Mouse (Mus musculus): Measurements from ENCODE around the gene Sh3rf1. TPM values are rescaled to one million over a fixed set of nuclear protein-coding genes. Genes with fewer than 3 reads are reported as not detected.

The Sh3rf1 gene
- polyA plus RNA-seq, 2 experiments, result 8.8 to 12.8 TPM

- Histone ChIP-seq H3K9ac (ENCODE audit: low read depth, low read length, severe bottlenecking) (no peak overlapping the region), H3K27ac (replicated peaks; ENCODE audit: low read depth, low read length) (no peak overlapping the region), H3K9me3 (ENCODE audit: control insufficient read depth, low read length) (no peaks in the 10 kb centered on the region), H3K4me3 (replicated peaks; ENCODE audit: low read length) (no peak overlapping the region), H3K4me2 (replicated peaks; ENCODE audit: low read depth, low read length, severe bottlenecking) (no peak overlapping the region), H3K36me3 (ENCODE audit: control insufficient read depth, insufficient read depth, low read length) (peaks cover 4% of the 10 kb centered on the region; the same call in 1 of the 2 replicates), H3K4me1 (ENCODE audit: control insufficient read depth, insufficient read depth, low read length) (peaks cover 28% of the 10 kb centered on the region), H3K27me3 (ENCODE audit: control insufficient read depth, insufficient read depth, low read length) (no peaks in the 10 kb centered on the region)
- ATAC-seq (ENCODE audit: low FRiP score, low read depth), result no peak
- WGBS, result 39% methylated on average over 10 of the region's 10 CpGs
- DNase-seq (ENCODE audit: low spot score), result no peak
- no peak for TF ChIP-seq POLR2A (IDR thresholded peaks at IDR 0.05; ENCODE audit: borderline replicate concordance, extremely low read depth, insufficient read depth, insufficient read length)
These were observed 100.8 kb downstream of the Sh3rf1 start for GRCm38 (mm10) chr8:61324363-61324914.

GRCm38 (mm10) chr8:61325014-61325715 lies 101.5 kb downstream of the Sh3rf1 start:
- no peak for TF ChIP-seq POLR2A (IDR thresholded peaks at IDR 0.05; ENCODE audit: borderline replicate concordance, extremely low read depth, insufficient read depth, insufficient read length)
- Histone ChIP-seq H3K4me1 (ENCODE audit: control insufficient read depth, insufficient read depth, low read length) (peaks cover 28% of the 10 kb centered on the region), H3K27me3 (ENCODE audit: control insufficient read depth, insufficient read depth, low read length) (no peaks in the 10 kb centered on the region), H3K9ac (ENCODE audit: low read depth, low read length, severe bottlenecking) (no peak overlapping the region), H3K4me2 (replicated peaks; ENCODE audit: low read depth, low read length, severe bottlenecking) (no peak overlapping the region), H3K4me3 (replicated peaks; ENCODE audit: low read length) (no peak overlapping the region), H3K36me3 (ENCODE audit: control insufficient read depth, insufficient read depth, low read length) (peaks cover 4% of the 10 kb centered on the region; the same call in 1 of the 2 replicates), H3K9me3 (ENCODE audit: control insufficient read depth, low read length) (no peaks in the 10 kb centered on the region), H3K27ac (replicated peaks; ENCODE audit: low read depth, low read length) (no peak overlapping the region)
- ATAC-seq (ENCODE audit: low FRiP score, low read depth) (no peak), DNase-seq (ENCODE audit: low spot score) (no peak)
- WGBS, result 69% methylated on average over 16 of the region's 16 CpGs

- ATAC-seq (ENCODE audit: low FRiP score, low read depth) (no peak), DNase-seq (ENCODE audit: low spot score) (no peak)
- H3K36me3 ChIP-seq (ENCODE audit: control insufficient read depth, insufficient read depth, low read length), result peaks cover 4% of the 10 kb centered on the region; the same call in 1 of the 2 replicates
- no peak overlapping the region for H3K9ac ChIP-seq (ENCODE audit: low read depth, low read length, severe bottlenecking)
- no peak overlapping the region for H3K4me2 ChIP-seq (replicated peaks; ENCODE audit: low read depth, low read length, severe bottlenecking)
- 84% methylated on average over 8 of the region's 8 CpGs for WGBS
- H3K9me3 ChIP-seq (ENCODE audit: control insufficient read depth, low read length), result no peaks in the 10 kb centered on the region
- no peak overlapping the region for H3K27ac ChIP-seq (replicated peaks; ENCODE audit: low read depth, low read length)
- H3K4me1 ChIP-seq (ENCODE audit: control insufficient read depth, insufficient read depth, low read length), result peaks cover 28% of the 10 kb centered on the region
- no peaks in the 10 kb centered on the region for H3K27me3 ChIP-seq (ENCODE audit: control insufficient read depth, insufficient read depth, low read length)
- no peak for TF ChIP-seq POLR2A (IDR thresholded peaks at IDR 0.05; ENCODE audit: borderline replicate concordance, extremely low read depth, insufficient read depth, insufficient read length)
- no peak overlapping the region for H3K4me3 ChIP-seq (replicated peaks; ENCODE audit: low read length)
These were observed 102.6 kb downstream of the Sh3rf1 start for GRCm38 (mm10) chr8:61326281-61326680.

GRCm38 (mm10) chr8:61327333-61327732 lies 103.7 kb downstream of the Sh3rf1 start:
- Histone ChIP-seq H3K4me2 (replicated peaks; ENCODE audit: low read depth, low read length, severe bottlenecking) (no peak overlapping the region), H3K4me3 (replicated peaks; ENCODE audit: low read length) (no peak overlapping the region), H3K9me3 (ENCODE audit: control insufficient read depth, low read length) (no peaks in the 10 kb centered on the region), H3K9ac (ENCODE audit: low read depth, low read length, severe bottlenecking) (no peak overlapping the region), H3K27me3 (ENCODE audit: control insufficient read depth, insufficient read depth, low read length) (no peaks in the 10 kb centered on the region), H3K27ac (replicated peaks; ENCODE audit: low read depth, low read length) (no peak overlapping the region), H3K4me1 (ENCODE audit: control insufficient read depth, insufficient read depth, low read length) (peaks cover 24% of the 10 kb centered on the region), H3K36me3 (ENCODE audit: control insufficient read depth, insufficient read depth, low read length) (peaks cover 4% of the 10 kb centered on the region; the same call in 1 of the 2 replicates)
- DNase-seq (ENCODE audit: low spot score) (no peak), ATAC-seq (ENCODE audit: low FRiP score, low read depth) (no peak)
- no peak for TF ChIP-seq POLR2A (IDR thresholded peaks at IDR 0.05; ENCODE audit: borderline replicate concordance, extremely low read depth, insufficient read depth, insufficient read length)
- WGBS, result 71% methylated on average over 5 of the region's 5 CpGs

- 75% methylated on average over 6 of the region's 6 CpGs for WGBS
- Histone ChIP-seq H3K4me3 (replicated peaks; ENCODE audit: low read length) (no peak overlapping the region), H3K27ac (replicated peaks; ENCODE audit: low read depth, low read length) (no peak overlapping the region), H3K9me3 (ENCODE audit: control insufficient read depth, low read length) (no peaks in the 10 kb centered on the region), H3K27me3 (ENCODE audit: control insufficient read depth, insufficient read depth, low read length) (no peaks in the 10 kb centered on the region), H3K9ac (ENCODE audit: low read depth, low read length, severe bottlenecking) (no peak overlapping the region), H3K4me1 (ENCODE audit: control insufficient read depth, insufficient read depth, low read length) (peaks cover 19% of the 10 kb centered on the region), H3K36me3 (ENCODE audit: control insufficient read depth, insufficient read depth, low read length) (peaks cover 3% of the 10 kb centered on the region; the same call in 1 of the 2 replicates), H3K4me2 (replicated peaks; ENCODE audit: low read depth, low read length, severe bottlenecking) (no peak overlapping the region)
- no peak for ATAC-seq (ENCODE audit: low FRiP score, low read depth)
- TF ChIP-seq POLR2A (IDR thresholded peaks at IDR 0.05; ENCODE audit: borderline replicate concordance, extremely low read depth, insufficient read depth, insufficient read length), result no peak
- no peak for DNase-seq (ENCODE audit: low spot score)
These were observed 116.0 kb downstream of the Sh3rf1 start for GRCm38 (mm10) chr8:61339629-61340028.

Data from limb, embryonic 14.5 days (tissue).